Mouse (Mus musculus) thymus, postnatal 25 days (tissue): ENCODE data around the gene Tsc22d4.
A peak's percentile ranks its signal among the peaks of the same experiment; 100 is the strongest.
"Not testable (repeated sequence)": the region's sequence is repeated elsewhere in the genome, so short reads cannot be mapped to it uniquely, and the experiment has no call there.

Experiments
- DNase-seq: peaks from one replicate; pipeline ENCODE4 v3.0.0; 2022

The Tsc22d4 gene

GRCm38 (mm10) chr5:137742048-137742447, 3.5 kb upstream of the Tsc22d4 start:
- DNase-seq = no peak

- DNase-seq = no peak
Observed at GRCm38 (mm10) chr5:137742836-137743235, 2.7 kb upstream of the Tsc22d4 start.

- no peak for DNase-seq
Observed at GRCm38 (mm10) chr5:137744197-137744596, 1.3 kb upstream of the Tsc22d4 start.

- DNase-seq = peak; percentile 69
Observed at GRCm38 (mm10) chr5:137746282-137746850, 836 bp downstream of the Tsc22d4 start.

DNA sequence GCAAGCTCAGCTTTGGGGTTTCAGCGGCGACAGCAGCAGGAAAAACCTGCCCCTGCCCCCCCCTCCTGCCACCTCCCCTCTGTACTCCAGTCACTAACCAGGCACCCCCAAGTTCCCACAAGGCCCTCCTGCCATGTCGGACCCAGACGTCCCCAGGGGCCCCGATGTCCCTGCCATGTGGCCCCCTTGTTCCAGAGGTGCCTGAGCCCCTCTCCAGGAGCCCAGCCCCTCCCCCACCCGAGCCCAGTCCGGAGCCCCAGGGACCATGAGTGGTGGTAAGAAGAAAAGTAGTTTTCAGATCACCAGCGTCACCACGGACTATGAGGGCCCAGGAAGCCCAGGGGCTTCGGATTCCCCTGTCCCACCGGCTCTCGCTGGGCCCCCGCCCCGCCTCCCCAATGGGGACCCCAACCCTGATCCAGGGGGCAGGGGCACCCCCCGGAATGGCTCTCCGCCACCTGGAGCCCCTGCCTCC, 1.4 kb downstream of the Tsc22d4 start:
- DNase-seq = peak; percentile 71

DNA sequence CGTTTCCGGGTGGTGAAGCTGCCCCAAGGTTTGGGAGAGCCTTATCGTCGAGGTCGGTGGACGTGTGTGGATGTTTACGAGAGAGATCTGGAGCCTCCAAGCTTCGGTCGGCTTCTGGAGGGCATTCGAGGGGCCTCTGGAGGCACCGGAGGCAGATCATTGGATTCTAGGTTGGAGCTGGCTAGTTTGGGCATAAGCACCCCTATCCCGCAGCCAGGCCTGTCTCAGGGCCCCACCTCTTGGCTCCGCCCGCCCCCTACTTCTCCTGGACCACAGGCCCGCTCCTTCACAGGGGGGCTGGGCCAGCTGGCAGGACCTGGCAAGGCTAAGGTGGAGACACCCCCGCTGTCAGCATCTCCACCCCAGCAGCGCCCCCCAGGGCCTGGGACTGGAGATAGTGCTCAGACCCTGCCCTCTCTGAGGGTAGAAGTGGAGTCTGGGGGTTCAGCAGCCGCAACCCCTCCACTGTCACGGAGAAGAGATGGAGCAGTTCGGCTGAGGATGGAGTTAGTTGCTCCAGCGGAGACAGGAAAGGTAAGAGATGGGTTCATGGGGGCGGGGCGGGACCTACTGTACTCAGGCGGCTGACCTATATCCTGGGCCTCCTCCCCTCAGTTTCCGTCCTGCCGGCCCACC, 1.9 kb downstream of the Tsc22d4 start:
- peak; percentile 86 for DNase-seq

DNA sequence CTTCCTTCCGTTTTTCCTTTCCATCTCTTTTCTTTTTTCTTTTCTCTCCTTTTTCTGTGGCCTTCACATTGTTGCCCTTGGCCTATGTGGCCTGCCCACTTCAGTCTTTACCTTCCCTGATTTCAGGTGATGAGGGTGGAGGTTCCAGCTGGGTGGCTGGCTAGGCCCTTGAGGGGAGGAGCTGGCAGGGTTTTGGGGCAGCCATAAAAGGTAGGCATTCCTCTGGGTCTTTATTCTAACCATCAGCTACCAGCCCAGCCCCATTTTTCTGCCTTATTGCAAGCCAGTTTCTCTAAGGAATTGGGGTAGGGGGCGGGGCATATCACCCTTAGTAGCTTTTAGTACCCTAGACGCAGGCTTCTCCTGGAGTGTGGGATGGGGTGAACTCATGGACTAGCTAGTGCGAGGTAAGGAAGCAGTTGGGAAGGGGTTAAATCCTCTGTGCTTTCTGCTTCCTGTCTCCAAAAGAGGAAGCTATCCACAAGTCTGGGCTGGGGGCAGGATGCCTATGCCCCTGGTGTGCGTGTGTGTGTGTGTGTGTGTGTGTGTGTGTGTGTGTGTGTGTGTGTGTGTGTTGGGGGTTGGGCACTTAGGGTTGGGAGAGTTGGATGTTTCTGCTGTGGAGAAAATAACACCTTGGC, 2.7 kb downstream of the Tsc22d4 start:
- peak; percentile 55 for DNase-seq

DNA sequence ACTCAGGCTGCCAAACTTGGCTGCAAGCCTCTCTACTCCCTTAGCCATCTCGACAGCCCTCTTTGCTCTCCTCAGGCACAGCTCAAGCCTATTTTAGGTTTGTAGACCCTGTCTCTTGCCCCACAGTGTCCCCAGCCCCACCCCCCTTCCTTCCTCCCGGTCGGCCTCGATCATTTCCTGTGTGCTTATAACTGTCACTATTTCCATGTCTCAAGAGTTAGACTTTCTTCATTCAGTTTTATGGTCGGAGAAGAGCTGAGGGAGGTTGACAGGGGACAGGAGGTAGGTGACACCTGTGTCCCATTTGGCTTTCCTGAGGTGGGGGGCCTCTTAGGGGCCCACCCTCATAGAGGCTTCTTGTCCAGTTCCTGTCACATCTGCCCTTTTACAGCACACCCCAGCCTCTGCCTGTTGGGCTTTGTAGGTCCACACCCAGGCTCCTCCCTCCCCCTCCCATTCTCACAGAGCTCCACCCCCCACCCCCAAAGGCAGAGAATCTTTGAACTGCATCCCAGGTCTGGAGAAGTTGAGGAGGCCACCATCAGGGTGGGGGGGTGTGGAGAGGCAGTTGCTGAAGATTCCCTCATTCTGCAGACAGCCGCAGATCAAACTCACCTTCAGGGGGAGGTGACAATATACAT, 3.8 kb downstream of the Tsc22d4 start:
- DNase-seq = peak; percentile 68

- not testable (repeated sequence) for DNase-seq
Observed at GRCm38 (mm10) chr5:137750212-137750611, 4.7 kb downstream of the Tsc22d4 start.

DNA sequence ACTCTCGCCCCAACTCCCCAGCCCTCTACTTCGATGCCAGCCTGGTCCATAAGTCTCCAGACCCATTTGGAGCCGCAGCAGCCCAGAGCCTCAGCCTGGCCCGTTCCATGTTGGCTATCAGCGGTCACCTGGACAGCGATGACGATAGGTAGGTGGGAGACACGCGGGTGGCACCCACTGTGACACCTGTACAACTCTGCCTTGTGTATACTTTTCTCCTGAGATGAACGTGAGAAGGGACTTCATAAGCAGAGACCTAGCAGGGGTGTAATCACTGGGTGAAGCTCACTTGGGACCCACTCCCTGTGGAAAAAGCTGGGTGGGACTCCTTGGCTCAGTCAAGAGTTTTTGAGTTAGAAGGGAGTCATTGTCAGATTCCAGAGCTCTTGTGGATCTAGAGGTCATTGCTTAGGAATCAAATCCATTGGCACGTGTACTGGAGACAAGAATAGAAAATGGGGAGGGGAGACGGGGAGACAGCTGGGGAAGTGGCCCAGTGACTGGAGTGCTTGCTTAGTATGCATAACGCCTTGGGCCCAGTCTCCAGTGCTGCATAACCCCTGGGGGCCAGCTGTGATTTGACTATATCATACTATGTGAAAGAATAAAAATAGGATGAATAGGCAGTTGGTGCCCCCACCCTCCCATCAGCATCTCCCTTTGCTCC, 5.8 kb downstream of the Tsc22d4 start:
- DNase-seq = no peak

DNA sequence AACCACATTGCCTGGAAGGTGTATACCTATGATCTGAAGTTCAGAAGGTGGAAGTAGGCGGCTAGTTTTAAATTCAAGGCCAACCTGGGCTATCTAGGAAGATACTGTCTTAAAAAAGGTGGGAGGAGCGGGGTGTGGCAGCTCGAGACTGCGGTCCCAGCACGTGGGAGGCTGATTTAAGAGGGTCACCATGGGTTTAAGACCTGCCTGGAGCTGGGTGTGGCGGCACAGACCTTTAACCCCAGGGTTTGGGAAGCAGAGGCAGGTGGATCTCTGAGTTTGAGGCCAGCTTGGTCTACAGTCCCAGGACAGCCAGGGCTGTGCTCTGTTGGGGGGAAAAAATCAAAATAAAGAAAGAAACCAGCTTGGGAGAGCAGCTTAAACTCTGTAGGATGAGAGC, 6.5 kb downstream of the Tsc22d4 start:
- DNase-seq = no peak

DNA sequence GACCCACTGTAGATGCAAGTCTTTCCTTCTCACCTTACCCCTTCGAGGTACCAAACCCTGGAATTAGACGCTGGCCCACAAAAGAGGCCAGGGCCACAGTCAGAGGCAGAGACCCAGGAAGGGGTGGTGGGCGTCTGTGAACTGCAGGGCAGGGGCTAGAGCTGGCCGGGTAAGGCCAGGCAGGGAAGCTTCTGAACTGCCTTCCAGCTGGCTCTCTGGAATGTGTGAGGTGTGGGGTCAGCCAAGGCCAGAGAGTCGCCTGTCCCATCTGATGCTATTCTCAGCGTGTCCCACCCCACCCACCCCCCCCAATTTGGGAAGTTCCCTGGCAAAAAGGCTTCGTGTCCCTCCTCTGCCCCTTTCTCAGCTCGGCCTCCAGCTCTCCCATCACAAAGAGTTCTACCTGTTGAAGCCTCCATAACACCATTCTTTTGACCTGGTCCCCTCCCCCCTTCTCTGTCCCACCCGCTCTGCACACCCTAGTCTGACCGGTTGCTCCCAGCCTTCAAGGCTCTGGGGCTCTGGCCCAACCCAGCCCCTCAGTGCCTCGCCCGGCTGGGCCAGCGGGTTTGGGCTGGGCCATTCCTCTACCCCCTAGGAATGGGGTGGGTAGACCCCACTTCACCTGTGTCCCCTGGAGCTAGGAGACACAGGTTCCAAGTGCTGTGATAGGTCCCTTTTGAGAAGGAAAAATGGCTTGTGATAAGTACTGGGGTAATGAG, 7.7 kb downstream of the Tsc22d4 start:
- DNase-seq = no peak

GRCm38 (mm10) chr5:137755425-137755824, 9.9 kb downstream of the Tsc22d4 start:
- no peak for DNase-seq

- DNase-seq = no peak
Observed at GRCm38 (mm10) chr5:137756106-137756505, 10.6 kb downstream of the Tsc22d4 start.

DNA sequence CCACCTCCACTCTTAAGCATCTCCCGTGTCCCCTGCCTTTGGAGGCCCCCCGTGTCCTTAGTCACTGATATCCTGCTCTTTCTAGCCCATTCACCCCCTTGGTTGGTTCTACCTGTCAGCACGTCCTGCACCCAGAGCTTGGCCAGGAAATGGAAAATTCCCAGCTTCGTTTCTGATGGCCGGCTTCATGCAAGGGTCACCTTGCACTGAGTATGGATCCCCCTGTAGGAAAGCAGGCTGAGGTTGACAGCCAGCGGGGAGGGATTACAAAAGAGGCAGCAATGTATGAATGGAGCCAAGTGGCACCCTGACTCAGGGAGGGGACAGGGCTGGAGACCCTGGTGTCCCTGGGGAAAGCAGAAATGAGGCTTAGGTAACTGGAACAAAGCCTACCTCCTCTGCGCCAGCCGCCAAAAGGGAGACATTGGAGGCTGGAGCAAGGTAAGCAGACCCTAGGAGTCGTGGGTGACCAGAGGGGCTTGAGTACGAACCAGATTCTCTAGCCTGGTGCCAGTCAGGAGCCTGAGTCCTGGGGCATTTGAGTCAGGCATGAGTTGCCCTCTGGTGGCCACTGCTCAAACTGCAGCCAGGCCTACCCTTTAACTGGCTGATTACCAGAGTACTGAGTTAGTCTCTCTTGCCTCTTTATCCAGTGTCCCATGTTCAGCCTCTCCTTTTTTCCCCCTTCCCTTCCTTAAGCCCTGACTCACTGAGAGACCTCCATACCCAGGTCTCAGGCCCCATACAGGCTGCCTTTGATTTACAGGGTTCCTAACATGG, 11.5 kb downstream of the Tsc22d4 start:
- peak; percentile 87 for DNase-seq

- DNase-seq = no peak
Observed at GRCm38 (mm10) chr5:137757887-137758286, 12.4 kb downstream of the Tsc22d4 start.

DNA sequence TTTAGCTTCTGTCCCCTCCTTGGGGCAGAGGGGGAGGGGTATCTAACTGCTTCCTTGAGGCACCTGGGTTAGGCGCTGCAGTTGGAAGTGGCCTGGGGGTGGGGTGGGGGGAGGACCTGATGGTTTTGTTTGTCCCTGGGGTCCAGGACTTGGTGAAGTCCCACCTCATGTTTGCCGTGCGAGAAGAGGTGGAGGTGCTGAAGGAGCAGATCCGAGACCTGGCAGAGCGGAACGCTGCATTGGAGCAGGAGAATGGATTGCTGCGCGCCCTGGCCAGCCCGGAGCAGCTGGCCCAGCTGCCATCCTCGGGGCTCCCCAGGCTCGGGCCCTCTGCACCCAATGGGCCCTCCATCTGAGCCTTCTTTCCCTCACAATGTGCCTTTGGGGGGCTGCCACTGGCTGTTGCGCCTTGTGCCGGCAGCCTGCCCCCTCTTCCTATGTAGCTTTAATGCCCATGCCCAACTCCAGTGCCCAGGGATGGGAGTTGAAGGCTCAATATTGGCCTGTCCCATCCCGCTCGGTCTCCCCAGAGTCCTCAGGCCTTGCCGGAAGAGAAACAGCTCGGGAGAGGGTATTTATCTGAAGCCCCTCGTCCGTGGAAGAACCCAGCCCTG, 13.5 kb downstream of the Tsc22d4 start:
- no peak for DNase-seq

DNA sequence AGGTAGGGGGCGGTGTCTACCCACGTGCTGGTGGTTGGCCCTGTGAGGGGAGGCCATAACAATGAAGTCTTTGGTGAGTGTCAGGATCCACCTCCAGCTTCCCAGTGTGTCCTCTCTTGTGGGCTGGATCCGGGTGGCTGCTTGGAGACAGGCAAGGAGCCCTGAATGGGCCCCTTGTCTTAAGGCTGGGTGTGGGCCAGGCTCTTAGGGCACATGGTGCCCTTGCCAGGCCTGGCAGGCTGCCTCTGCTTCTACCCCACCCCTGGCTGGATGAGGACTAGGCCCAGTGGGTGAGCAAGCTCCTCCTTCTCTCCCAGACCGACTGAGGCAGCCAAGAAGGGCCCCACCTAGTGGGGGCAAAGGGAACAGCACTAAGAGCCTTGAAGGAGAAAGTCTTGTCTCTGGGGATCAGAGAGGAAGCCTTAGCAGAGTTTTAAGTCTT, 14.5 kb downstream of the Tsc22d4 start:
- peak; percentile 87 for DNase-seq

DNA sequence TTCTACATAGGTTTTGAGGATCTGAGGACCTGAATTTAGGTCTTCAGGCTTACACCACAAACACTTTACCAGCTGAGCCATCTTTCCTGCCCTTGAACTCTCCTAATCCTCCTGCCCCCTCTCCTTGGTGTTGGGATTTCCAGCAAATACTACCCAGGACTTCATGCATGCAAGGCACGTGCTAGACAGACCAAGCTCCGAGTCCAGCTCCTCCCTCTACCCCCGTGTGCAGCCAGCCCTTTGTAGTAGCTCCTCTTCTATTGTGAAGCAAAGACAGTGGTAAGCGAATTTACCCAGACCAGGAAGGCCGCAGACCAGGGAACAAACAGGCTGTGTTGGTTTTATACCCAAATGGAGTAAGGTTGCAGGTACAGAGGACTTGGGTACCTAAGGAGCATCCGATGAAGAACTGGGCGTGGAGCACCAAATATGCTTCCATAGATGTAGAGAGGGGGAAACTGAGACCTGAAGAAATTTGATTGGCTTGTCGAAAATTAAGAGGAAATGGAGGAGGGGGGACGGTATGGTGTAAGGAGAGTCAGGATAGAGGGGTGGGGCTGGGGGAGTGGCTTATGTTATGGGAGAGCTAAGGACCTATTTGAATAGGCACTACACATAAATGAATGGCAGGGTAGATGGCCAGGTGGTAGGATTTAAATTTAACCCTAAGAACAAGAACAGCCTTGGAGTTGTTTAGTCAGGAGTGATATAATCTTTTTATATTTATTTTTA, 19.2 kb downstream of the Tsc22d4 start:
- DNase-seq = no peak

DNA sequence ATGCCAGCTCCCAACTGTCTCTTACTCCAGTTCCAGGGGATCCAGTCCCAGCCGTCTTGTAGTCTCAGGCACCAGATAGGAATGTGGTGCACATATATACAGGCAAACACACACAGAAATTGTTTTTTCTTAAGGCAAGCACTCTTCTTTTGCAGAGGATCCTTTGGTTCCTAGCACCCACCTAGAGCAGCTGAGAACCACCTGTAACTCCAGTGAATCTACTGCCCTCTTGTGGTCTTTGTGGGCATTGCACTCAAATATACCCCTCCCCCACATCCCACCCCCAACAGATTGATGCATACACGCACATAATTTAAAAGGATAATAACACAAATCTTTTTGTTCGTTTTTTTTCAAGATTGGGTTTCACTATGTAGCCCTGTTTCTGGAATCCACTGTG, 20.7 kb downstream of the Tsc22d4 start:
- no peak for DNase-seq

DNA sequence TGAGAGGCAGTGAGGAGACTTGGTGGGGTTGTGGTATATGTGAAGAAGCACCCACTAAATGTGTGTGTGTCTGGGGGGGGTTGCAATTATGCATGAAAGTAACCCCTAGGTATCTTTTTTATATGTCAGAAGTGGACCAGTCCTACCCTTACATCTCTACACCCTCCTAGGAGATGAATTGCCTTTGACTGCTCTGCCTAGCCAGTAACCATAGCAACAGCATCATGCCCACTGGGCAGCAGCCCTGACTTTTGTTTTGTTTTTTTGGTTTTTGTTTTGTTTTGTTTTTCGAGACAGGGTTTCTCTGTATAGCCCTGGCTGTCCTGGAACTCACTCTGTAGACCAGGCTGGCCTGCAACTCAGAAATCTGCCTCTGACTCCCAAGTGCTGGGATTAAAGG, 22.9 kb downstream of the Tsc22d4 start:
- no peak for DNase-seq
